Comparison of ENCODE assay signal across 27 mouse cellular contexts in the genomic region with DNA sequence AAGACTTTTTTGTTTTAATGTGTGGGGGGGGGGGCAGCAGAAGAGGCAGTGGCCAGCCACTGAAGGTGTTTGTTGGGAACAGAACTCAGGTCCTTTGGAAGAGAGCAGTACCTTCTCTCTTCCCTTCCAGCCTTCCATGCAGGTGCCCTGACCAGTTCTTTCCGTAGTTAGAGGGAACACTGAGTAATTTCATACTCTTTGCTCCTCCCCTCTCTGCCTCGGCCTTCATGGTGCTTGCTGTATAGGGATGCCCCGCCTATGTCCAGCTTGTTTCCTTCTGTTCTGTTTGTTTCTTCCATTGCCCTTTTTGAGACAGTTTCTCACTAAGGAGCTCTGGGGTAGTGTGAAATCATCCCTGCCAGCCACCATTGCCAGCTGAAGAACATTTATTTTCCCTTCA. TPM values are rescaled to one million over a fixed set of nuclear protein-coding genes. Genes with fewer than 3 reads are reported as not detected.
"Had no signal": no experiment of that assay in that cellular context is flagged by ENCODE, and none has a peak within 500 bp of the region (broad histone marks: within the 10 kb centered on the region; RNA-seq: fewer than 3 reads in every experiment).

No protein-coding gene starts in this region.

- H3K9ac ChIP-seq: liver, embryonic 13.5 days; lung, embryonic 14.5 days; midbrain, embryonic 12.5 days; midbrain, embryonic 15.5 days; neural tube, embryonic 12.5 days; neural tube, embryonic 15.5 days had no signal

- H3K4me2 ChIP-seq: liver, embryonic 13.5 days; lung, embryonic 14.5 days; midbrain, embryonic 12.5 days; midbrain, embryonic 15.5 days; neural tube, embryonic 12.5 days; neural tube, embryonic 15.5 days had no signal

- H3K4me3 ChIP-seq: left cerebral cortex, adult 2 months; liver, embryonic 13.5 days; midbrain, embryonic 12.5 days; midbrain, embryonic 15.5 days; neural tube, embryonic 12.5 days; neural tube, embryonic 15.5 days had no signal

- H3K27me3 ChIP-seq: liver, embryonic 13.5 days; midbrain, embryonic 12.5 days; midbrain, embryonic 15.5 days; neural tube, embryonic 12.5 days; neural tube, embryonic 15.5 days had no signal

- ATAC-seq: intestine, postnatal 0 days; lung, postnatal 0 days; midbrain, embryonic 15.5 days had no signal

- H3K9me3 ChIP-seq: liver, embryonic 13.5 days; midbrain, embryonic 12.5 days; midbrain, embryonic 15.5 days; neural tube, embryonic 12.5 days; neural tube, embryonic 15.5 days had no signal

- H3K36me3 ChIP-seq: midbrain, embryonic 15.5 days; neural tube, embryonic 12.5 days; neural tube, embryonic 15.5 days had no signal

- H3K27ac ChIP-seq: left cerebral cortex, adult 2 months; liver, embryonic 13.5 days; macrophage; midbrain, embryonic 12.5 days; midbrain, embryonic 15.5 days; neural tube, embryonic 12.5 days; neural tube, embryonic 15.5 days had no signal

- DNase-seq: kidney, adult 8-10 months; kidney, postnatal 36 days; layer of hippocampus, postnatal 36 days; liver, embryonic 13.5 days; lung, embryonic 14.5 days; retina, postnatal 1 day; right cerebral cortex, postnatal 25 days; spleen, adult 18-20 months; thymus, adult 18-20 months; thymus, postnatal 36 days had no signal

RNA-seq across cellular contexts. Expression of a gene that starts 30.4 kb away (rescaled TPM):
- polyA plus RNA-seq: macrophage had no signal

RNA-seq across cellular contexts. Expression of a gene that starts 42.8 kb away (rescaled TPM):
- total RNA-seq: layer of hippocampus, adult 8-10 months; layer of hippocampus, postnatal 10 days; layer of hippocampus, postnatal 36 days; left cerebral cortex, adult 2 months; left cerebral cortex, postnatal 10 days; left cerebral cortex, postnatal 36 days; megakaryocyte, adult 5-6 weeks had no signal
- polyA plus RNA-seq: intestine, embryonic 14.5 days; intestine, postnatal 0 days; liver, embryonic 13.5 days; liver, embryonic 16.5 days; lung, embryonic 14.5 days; lung, postnatal 0 days; macrophage; neural tube, embryonic 12.5 days; stomach, embryonic 16.5 days; urinary bladder, adult 2 months had no signal
